Mouse (Mus musculus) retina, postnatal 1 day (tissue): ENCODE measurements at regions not wholly inside any gene's neighbourhood (a gene's known extent, or its start where the extent isn't known, plus 50 kb on each side); places are given as distances from the start of the nearest gene placed in this dataset.

Source experiments
- DNase-seq: peaks from one replicate; pipeline ENCODE4 v3.0.0-alpha.2; 2012

DNA sequence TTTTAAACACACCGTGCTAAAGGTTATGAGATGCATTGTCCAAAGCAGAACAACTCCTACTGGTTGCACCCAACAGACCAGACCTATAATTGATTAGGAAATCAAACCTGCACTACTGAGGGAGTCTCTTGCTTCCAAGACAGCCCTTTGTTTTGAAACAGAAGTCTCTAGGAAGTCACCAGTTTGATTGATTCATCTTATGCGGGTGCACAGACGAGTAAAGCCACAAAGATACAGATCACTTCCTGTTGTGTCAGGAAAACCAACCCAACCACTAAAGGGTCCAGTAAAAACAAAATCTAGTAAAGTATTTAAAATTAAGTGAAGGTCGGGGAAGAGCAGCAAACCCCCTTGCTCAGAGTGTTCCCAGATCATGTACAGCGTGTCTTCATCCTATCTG, 58.3 kb upstream of the N6amt1 start:
- DNase-seq, result no peak

DNA sequence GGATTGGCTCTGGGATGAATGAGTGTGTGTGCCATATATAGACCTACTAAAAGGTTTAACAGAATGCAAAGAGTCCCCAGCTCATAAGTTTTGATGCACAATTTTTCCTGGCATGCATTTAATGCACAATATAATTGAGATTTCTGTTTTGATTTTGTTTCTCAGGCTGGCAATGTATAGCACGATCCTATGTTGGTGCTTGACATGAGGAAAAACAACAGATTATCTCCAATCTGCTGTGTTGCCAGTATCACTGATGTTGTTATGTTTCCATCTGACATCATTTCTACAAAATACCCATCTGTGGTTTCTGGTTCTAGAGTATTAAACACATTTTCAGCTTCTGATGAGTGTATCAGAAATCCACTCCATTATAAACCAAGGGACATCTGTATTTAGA, 61.2 kb upstream of the N6amt1 start:
- DNase-seq, result no peak

DNA sequence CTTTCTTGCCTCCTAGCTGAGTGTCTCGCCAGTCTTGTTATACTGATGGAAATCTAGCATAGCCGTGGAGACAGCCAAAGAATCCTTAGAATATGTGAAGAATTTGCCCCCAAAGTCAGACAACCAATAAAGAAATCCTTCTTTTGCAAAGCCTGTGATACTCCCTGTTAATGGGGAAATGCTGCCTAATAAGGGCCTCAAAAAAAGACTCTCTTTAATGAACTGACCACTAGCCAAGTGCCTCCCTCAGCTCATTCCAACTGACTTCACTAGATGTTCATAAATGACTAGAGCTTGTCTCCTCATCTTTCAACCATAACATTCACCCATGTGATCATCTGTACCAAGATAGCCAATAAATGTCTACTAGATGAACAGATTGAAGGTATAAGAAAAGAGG, 62.3 kb upstream of the N6amt1 start:
- no peak for DNase-seq

DNA sequence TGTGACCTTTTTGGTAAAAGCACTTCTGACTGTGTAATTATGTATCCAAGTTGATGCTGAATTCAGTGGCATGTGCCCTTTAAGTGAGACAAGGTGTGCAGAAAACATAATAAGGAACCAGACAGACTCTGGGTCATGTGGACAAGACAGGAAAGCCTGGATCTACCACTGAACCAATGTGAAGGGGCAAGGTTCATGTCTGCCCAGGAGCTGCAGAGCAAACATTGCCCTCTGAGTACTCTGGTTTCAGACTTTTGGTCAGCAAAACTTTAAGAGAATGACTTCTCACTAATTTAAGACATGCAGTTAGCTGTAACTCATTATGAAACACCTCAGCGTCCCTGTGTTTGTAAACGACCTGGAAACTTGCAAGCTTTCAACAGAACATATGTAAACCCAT, 68.3 kb upstream of the N6amt1 start:
- DNase-seq, result no peak

DNA sequence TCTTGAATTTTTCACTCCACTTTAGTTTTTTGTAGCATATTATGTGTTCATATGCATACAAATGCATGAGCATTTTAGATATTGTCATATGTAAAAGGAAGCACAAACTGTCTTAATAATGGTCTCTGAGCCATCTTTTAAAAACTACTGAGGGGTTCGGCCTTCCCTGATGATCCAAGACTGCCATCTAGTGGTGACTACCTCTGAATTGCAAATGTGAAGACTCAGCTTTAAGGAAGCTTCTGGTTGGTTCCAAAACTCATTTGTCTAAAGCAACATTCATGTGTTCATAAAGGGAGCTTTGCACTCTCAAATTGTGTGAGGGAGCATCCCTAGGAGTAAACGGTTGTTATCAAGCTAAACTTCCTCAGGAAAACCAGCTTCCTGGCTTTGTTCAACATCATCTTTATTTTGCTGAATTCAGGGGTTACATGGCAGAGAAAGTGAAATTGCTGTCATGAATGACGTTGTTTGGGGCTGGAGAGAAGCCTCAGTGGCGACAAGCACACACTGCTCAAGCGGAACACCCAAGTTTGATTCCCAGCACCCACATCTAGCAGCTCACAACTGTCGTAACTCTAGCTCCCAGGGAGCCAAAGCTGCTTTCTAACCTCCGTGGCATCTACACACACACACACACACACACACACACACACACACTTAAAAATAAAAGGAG, 69.0 kb upstream of the N6amt1 start:
- no peak for DNase-seq

DNA sequence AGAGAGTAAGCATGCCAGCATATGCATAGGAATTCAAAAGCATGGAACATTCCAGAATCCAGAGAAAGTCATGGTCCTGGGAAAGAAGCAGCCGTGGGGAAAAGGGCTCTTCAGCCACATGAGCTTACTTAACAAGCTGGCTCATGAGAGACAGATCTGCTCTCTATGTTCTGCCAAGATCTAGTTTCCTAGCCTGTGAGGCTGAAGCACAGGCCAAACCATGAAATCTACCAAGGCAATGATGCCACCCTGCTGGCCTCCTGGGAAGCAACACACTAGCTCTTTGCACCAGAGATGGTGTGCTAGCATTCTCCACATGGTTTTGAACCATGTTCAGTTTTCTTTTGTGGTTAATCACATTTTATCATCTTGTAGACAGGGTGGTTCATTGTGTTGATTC, 75.5 kb upstream of the N6amt1 start:
- DNase-seq, result no peak

DNA sequence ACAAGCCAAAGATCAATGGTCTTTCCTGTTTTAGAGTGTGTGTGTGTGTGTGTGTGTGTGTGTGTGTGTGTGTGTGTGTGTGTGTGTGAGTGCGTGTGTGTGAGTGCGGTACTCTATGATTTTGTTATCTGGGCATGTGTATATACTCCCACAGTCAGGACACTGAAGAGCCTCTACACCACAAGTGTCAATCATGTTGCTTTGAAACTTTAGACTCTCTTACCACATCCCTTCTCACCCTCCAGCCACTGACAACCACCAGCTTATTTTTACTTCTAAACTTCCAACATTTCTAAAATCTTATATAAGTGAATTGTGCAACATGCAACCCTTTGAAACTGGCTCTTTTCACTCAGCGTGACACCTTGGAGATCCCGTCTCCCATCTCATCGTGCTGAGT, 81.6 kb upstream of the N6amt1 start:
- no peak for DNase-seq

DNA sequence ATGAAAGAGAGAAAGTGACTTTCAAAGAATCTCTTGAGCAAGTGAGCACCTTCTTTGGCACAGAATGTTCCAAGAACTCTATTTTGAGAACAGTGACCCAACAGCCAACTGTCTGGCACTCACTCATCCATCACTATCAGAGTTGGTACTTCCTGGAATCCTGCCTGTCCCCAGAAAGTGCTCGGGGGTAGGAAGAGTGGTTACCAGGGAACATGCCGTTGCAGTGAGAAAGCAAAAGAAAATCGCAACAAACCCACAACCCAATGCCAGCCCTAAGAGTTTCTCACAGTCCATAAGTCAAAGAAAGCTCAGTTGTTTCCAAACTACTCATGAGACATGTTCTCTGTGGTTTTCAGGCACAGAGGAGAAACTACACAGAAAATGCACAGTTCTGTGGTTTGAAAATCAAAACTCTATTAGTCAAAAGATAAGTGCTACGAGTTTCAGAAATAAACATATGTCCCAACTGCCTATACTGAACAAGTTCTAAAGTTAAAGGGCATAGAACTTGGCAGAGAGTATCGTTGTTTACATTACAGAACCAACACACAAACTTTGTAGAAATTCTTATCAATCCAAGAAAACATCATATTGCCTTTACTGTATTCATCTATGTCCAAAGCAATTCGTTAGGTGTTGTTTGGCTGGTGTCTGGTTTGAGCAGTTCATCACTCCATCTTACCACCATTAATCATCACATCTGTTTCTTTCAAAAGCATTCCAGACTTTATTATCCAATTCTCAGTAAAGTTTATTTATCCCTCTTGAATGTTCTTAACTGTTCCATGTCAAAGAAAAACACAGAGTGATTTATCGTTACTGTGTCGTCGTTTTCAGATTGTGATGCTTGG, 85.8 kb upstream of the N6amt1 start:
- no peak for DNase-seq

DNA sequence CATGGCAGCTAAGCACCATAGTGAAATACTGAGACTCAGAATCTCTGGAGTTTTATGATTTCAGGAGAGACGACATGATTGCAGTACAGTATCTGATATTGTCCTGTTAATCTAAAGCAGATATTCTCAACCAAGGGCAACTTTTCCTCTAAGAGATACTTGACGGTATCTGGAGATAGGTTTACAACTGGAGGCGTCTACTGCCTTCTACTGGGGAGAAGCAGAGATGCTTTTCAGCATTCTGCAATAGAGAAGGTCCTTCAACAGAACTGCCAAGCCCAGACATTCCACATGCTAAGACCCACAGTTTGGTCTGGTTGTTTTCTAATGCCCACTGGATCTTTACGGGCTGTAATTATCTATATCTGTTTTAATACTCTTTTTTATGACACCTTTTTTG, 86.5 kb upstream of the N6amt1 start:
- no peak for DNase-seq

DNA sequence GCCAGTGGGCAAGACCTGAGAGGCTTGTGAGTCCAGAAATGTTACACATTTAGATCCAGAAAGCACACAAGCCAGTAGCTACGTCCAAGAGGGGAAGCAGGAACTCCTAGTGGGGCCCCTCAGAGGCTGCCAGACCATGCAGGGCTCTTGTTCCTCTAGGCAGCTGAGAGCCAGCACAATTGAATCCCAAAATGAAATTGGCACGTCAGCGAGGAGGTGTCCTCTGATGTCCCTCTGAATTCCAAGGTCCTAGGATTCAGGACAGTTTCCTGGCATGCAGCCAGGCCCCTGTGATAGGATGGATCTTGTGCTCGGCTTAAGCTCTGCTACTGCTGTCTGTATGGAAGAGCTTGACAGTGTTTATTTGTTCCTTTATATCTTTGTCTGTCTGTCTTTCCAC, 90.4 kb upstream of the N6amt1 start:
- DNase-seq, result peak; percentile 66

DNA sequence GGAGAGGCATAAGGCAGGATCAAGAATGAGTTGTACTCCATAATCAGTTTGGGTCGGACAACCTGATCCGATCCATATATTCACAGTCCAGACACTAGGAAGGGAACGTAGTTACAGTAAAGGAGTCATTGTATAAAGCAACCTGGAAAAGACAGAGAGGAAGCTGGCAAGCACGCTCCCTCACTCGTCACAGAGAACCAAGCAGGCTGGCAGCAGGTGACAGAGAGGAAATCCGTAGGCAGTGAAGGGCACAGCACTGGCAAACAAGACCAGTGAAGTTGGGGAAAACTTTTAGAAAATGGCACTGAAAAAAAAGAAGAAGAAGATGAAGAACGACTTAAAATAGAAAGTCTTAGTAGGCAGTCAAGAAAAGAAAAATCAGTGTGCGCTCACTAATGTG, 90.9 kb upstream of the N6amt1 start:
- no peak for DNase-seq

DNA sequence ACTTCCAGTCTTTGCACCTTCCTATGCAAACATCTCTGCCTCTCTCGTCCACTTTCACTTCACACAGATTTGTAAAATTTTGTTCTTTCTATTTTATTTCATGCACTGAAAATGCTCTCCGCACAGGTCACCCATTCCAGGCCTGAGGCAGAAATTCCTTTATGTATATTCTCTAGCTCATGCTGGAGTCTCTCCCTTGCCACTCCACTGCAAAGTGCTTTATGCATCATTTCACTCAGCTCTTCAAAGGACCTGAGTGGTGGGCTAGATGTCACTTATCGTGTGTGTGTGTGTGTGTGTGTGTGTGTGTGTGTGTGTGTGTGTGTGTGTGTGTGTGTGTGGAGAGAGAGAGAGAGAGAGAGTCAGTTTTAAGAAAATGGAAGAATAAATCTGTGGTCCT, 91.5 kb upstream of the N6amt1 start:
- DNase-seq, result peak; percentile 50

DNA sequence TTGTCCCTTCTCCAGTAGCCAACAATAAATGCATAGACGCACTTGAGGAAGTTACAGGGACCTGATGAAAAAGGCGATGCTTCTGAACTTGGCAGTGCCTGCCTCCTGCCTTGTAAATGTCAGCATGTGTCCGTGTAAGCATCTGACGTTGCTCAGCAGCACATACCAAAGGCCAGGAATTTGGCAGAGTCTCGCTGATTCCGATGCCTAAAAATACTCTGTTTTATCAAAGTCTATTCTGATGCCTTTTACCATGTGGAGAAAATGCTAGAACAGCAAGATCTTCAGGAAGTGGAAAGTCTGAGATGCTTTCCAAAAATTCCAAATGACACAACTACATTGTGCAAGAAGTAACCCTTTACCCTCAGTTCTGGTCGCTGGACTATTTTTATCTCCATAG, 92.5 kb upstream of the N6amt1 start:
- no peak for DNase-seq

DNA sequence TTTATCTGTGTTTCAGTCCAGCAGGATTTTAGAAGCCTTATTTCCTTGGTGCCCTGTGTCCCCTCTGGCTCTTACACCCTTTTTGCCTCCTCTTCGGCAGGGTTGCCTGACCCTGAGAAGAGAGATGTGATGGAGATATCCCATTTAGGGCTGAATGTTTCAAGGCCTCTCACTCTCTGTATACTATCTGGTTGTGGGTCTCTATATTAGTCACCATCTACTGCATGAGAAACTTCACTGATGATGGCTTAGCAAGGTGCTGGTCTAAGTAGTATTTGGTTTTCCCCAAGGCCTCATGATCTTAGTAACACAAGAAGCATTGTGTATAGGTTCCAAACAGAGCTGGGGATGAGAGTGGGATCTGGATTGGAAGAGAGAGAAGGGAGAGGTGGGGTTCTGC, 99.2 kb upstream of the N6amt1 start:
- no peak for DNase-seq

DNA sequence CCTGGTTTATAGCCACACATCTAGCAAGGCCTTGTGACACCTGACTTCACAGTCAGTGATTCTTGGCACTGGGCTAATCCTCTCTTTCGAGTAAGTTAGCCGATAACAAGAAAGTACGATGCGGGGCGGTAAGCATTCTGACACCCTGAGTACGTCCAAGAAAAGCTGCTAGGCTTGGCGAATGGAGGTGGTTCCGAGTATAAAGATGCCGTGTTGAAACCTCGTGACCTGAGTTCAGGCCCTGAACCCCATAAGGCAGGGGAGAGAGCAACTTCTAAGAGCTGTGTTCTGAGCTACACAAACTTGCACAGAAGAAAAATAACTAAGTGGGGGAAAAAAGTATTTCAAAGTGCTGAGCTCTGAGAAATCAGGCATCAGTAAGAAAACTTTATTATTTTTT, 103.5 kb upstream of the N6amt1 start:
- DNase-seq, result no peak

DNA sequence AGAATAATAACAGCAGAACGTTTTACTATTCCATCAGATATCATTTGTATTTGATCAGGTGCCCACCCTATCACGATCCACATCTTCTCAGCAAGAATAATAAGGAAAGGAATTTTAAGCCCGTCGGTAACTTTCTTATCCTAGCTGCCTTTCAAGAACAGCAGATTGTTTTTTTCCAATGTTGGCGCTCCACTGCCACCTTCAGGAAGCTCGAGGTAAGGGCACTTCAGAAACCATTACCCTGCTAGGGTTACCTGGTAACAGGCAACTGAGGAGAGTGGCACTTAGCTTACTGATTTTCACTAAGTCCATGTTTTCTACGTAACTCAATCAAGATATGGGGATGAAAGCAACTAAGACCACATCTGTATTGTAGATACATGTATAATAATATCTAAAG, 104.1 kb upstream of the N6amt1 start:
- peak; percentile 60 for DNase-seq

DNA sequence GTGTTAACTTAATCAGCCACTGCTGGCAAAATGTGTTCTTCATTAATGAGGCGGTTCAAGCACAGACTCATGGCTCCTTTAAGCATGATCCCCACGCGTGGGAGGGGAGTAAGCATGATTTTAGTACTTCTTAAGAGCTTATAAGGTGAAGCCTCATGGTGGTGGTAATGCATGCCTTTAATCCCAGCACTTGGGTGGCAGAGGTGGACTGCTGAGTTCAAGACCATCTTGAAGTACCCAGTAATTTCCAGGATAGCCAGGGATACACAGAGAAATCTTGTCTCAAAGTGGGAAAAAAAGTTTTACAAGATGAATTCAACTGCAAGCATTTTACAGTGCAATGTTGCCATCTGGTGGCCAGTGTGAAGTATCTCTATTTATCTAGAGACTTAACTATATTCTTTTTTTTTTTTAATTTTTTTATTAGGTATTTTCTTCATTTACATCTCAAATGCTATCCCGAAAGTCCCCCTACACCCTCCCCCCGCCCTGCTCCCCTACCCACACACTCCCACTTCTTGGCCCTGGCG, 105.4 kb upstream of the N6amt1 start:
- DNase-seq, result peak; percentile 82

DNA sequence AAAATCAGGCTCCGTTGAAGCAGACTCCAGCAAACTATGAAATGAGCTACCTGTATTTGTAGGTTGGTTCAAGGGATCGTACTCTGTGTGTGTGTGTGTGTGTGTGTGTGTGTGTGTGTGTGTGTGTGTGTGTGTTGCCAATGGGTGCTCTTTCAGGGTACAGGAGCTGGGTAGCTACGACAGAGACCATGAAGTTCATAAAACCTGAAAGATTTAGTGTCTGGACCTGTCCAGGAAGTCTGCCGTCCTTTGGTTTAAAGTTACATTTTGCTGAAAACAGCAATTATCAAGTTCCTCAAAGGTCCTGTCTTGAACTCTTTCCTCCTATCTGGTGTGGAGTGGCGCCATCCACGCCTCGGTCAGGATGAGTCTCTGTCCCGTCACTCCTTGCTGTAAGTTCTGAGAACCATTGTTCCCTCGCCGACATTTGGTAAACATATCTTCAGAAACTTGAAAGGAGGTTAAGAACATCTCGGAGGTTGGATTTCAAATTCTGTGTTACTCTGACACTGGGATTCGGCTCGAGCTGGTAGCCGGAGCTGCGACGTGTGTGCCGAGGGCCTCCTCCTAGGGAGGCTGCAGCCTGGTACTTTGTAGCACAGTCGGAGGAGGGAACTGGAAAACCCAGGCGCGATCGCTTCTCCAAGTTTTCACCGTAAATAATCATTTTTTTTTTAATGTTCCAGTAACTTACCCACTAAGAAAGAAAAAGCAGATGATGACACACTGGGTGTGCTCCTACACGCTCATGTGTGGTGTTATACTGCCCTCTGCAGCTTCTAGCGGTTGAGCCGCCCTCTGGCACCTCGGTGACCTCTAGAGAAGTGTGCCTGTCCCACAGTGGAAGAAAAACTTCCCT, 107.8 kb upstream of the N6amt1 start:
- peak; percentile 55 for DNase-seq

DNA sequence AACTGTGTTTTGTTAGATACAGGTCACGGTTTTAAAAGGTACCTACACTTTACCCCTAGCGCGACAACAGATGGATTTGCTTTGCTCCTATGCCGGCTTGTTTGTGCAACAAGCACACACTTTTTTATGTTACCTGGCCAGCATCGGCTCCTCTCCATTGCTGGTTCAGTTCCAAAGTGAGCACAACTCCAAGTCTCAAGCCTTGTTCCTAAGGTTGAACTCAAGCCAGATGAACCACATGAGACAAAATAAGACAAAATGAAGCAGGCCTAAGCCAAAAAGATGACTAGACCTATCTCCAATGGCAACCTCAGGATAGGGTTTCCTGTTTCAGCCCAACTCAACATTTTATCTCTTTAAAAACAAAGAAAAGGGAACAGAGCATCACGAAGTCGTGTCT, 108.5 kb upstream of the N6amt1 start:
- DNase-seq, result no peak

DNA sequence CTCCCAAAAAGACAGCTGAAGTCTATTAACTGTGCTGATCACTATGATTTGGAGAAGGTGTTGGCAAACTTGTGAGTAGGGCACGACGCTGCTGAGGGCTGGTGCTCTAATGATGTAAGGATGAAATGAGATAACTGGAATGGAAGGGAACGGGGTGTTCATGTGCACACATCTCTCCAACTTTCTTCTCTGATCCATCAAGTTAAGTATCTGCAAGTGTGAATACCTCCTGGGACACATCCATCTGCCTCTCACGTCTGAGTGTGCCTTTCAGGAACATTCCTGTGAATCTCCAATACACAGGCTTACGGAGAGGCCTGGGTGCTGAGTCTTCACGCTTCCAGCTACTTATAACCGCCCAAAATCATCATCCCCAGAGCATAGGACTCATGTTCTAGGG, 112.0 kb upstream of the N6amt1 start:
- DNase-seq, result no peak

DNA sequence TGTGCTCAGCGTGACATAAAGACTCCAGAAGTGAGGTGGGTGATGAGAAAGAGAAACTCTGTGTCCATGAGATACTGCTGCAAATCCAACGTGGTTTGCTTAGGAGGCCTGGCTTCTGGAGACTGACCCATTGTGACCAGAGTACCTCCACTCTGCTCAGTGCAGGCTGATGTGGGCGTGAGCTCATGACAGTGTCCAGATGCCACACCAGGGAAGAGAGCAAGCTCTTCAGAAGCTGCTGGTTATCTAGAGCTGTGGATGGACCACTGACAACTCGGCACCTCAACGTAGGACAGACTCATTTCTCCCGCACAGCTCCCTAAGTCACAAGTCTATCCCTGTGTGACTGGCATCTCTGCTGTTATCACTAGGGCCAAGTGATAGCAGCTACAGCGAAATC, 114.9 kb upstream of the N6amt1 start:
- DNase-seq, result no peak

DNA sequence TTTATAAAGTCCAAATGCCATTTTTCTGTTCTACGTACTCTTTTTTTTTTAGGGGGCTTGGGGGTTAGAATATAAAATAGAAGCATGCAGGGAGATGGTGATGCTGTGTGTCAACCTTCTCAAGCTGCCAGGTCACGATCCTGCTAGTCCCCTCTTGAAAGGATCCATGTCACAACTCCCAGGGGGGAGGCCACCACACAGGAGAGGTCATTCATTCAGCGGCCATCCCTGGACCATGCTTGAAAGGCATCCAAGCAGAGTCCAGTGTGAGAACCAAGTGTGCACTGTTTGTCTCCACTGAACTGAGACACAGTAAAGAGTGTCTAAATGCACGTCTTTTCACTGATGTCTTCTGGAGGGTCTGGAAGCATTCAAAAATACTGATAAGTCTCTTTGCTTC, 119.8 kb upstream of the N6amt1 start:
- DNase-seq, result no peak

DNA sequence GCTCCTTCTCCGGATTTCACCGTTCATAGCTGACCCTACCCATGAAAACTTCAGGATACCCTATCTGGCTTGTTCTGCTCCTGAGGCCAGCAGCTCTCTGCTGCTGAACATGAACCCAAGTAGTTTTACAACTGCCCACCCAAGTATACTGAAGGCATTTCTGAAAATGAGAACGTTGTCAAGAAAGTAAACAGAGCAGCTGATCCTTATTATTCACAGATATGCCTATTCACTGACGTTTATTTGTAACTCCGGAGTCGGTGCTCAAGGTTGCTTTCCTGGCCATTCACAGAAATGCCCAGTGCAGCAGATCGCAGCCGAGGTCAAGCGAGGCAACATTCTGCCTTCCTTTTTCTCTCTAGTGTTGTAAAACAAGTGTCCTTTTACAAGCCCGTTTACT, 128.4 kb upstream of the N6amt1 start:
- no peak for DNase-seq

DNA sequence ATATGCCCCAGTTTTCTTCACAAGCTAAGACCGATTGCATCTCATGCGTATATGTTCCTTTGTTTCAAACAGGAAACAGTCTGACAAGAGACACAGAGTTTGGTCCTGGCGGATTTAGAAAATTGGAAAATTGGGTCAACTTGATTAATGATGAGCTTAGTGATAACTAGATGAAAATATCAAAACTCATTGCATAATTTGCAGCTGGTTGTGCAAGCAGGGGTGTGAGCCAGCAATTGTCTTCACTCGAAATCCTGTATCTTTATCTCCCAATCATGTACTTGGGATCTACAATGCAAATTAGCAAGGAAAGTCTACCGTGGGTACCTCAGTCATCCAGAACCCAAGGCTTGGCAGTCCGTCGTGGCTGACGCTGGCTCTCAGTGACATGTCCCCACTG, 128.9 kb upstream of the N6amt1 start:
- DNase-seq, result peak; percentile 29
